Mouse (Mus musculus): ENCODE measurements around the gene Ncapg. TPM values are rescaled to one million over a fixed set of nuclear protein-coding genes. Genes with fewer than 3 reads are reported as not detected.

The Ncapg gene
- 101 TPM for polyA plus RNA-seq (2014; fragmentation: Illumina TruSeq; extraction: RNeasy Lipid Tissue Mini Kit (QIAGEN cat#74804); ENCODE audit: low read depth, low replicate concordance)

DNA sequence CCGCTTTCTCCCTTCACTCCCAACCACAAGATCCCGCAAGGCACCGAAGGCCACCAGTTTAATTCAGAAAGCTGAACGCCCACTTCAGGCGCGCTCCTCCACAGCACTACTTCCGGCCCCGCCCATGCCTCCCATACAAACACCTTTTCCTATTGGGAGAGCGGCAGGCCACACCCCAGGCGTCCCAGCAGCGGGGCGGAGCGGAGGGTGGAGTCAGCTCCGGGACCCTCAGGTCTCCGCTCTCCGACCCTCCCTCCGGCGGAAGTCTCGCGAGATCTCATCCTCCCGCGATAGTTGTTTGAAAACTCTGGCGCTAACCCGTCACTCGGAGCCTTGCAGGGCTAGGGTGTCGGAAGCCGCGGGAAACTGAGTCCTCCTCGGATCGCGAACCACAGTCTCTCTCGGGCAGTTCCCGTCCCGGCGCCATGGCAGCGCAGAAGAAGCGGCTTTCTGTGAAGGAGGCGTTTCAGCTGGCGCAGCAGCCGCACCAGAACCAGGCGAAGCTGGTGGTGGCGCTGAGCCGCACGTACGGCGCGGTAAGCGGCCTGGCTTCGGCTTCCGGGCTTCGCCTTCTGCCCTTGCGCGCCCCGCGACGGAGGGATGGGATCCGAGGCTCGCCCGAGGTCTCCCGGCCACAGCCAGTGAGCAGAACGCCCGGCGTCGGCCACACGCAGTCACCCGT lies at the start of gene Ncapg:
Gene Ncapg (plus strand): TSS at position 322 of the 682 bp plus-strand sequence.

DNA sequence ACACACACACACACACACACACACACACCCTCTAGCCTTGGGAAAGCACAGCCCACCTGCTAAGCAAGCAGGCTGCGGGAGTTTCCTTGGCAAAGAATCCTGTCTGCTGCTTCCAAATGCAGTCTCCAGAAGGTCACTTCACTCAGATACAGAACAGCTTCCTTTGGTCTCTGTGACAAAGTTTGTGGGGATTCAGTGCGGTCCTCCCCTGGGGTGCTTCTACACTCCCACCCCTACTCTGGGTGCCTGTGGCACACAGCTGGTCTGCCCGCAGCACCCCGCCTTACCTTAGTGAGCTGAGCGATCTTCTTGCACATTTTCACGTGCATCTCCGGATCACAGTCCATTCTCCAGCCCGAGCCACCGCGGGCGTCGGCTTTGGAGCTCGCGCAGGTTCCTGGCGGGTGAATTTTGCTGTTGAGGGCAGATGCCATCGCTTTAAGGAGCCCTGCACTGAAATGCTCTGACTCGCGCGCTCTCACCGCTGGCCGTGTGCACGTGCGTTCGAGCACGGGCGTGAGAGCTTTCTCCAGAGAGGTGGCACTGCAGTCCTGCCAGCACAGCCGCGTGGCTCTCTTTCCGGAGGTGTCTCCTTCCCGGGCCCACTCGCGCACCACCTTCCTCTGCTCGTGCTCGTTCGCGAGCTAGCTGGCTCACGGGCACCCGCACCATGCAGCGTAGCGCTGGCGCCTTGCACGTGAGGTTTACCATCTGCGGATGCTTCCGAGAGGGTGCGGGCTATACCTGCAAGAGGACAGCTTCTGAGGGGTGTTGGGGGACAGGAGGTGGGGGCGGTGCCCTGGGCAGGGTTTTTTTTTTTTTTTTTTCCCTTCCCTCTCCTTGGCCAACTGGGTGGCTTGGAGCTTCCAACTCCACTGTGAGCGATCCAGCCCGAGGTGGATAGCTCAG lies 30.7 kb upstream of the Ncapg start, which contains the start of gene Fam184b:
Gene Fam184b (minus strand): TSS at position 809 of the 909 bp plus-strand sequence.

Other genes with a start within 250 kb of the Ncapg start
- gene Qdpr, start 219.7 kb upstream of the Ncapg start, polyA plus RNA-seq (2014; fragmentation: Illumina TruSeq; extraction: RNeasy Lipid Tissue Mini Kit (QIAGEN cat#74804); ENCODE audit: low read depth, low replicate concordance): 27.4 TPM
- gene Clrn2, start 216.2 kb upstream of the Ncapg start, polyA plus RNA-seq (2014; fragmentation: Illumina TruSeq; extraction: RNeasy Lipid Tissue Mini Kit (QIAGEN cat#74804); ENCODE audit: low read depth, low replicate concordance): not detected
- gene Lap3, start 176.5 kb upstream of the Ncapg start, polyA plus RNA-seq (2014; fragmentation: Illumina TruSeq; extraction: RNeasy Lipid Tissue Mini Kit (QIAGEN cat#74804); ENCODE audit: low read depth, low replicate concordance): 44.9 TPM
- 122 TPM for gene Med28, start 149.7 kb upstream of the Ncapg start, polyA plus RNA-seq (2014; fragmentation: Illumina TruSeq; extraction: RNeasy Lipid Tissue Mini Kit (QIAGEN cat#74804); ENCODE audit: low read depth, low replicate concordance)
- 0.66 TPM for gene Fam184b, start 30.3 kb upstream of the Ncapg start, polyA plus RNA-seq (2014; fragmentation: Illumina TruSeq; extraction: RNeasy Lipid Tissue Mini Kit (QIAGEN cat#74804); ENCODE audit: low read depth, low replicate concordance)
- 70.2 TPM for gene Lcorl, start 187.7 kb downstream of the Ncapg start, polyA plus RNA-seq (2014; fragmentation: Illumina TruSeq; extraction: RNeasy Lipid Tissue Mini Kit (QIAGEN cat#74804); ENCODE audit: low read depth, low replicate concordance)

Data from testis, adult 10 weeks (tissue).